Mouse (Mus musculus) CH12.LX (cell line): ENCODE measurements at regions not wholly inside any gene's neighbourhood (a gene's known extent, or its start where the extent isn't known, plus 50 kb on each side); places are given as distances from the start of the nearest gene placed in this dataset.

Experiments
- CTCF ChIP-seq, 2 experiments: IDR thresholded peaks in 1 of 2; conservative IDR thresholded peaks in 1 of 2; 2 replicates each; pipeline ENCODE4 v1.5.1; 2011 to 2012; ENCODE audit warnings: low read depth in 2 of 2, low read length in 2 of 2, improper control_type of control experiment in 1 of 2, inconsistent platforms in 1 of 2, mild to moderate bottlenecking in 1 of 2, moderate library complexity in 1 of 2
- EP300 ChIP-seq: IDR thresholded peaks from 2 replicates; pipeline ENCODE4 v1.6.1; 2011; ENCODE audit warnings: low read length, improper control_type of control experiment
- GABPA ChIP-seq: IDR thresholded peaks from 2 replicates; pipeline ENCODE4 v1.6.1; 2012; ENCODE audit warnings: low read depth, low read length, improper control_type of control experiment, inconsistent platforms; ENCODE audit not compliant: insufficient replicate concordance
- POLR2AphosphoS2 ChIP-seq: IDR thresholded peaks from 2 replicates; pipeline ENCODE4 v1.6.1; 2011; ENCODE audit warnings: low read depth, low read length, improper control_type of control experiment
- RAD21 ChIP-seq: IDR thresholded peaks from 2 replicates; pipeline ENCODE4 v1.6.1; 2011; ENCODE audit warnings: low read depth, mild to moderate bottlenecking, low read length, improper control_type of control experiment, moderate library complexity

DNA sequence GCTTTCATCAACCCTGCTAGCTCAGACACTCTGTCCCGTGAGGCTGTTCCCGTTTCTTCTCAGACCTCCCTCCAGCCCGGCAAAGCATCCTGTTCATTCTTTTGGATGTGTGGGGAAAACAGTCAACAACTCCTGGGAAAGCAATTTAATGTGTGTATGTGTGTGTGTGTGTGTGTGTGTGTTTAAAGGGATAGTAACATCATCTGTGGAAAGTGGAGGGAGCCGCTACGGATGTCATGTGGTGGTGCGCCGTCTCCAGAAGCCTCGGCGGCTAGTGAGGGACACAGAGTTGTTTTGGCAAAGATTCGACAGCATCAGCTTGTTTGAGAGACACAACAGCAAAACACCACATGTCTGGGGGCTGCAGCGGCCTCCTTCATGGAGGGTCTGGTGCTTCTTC is 200.2 kb downstream of the Gadd45g start:
- TF ChIP-seq GABPA (no peak), CTCF (conservative IDR thresholded peaks at IDR 0.05 in 1 of 2, IDR thresholded peaks at IDR 0.05 in 1 of 2; ENCODE audit: low read depth in 2 of 2, low read length in 2 of 2) (no peak), RAD21 (no peak), EP300 (no peak), POLR2AphosphoS2 (no peak)
